Mouse (Mus musculus) thymus, adult 2 months (tissue): ENCODE results near the gene Ccdc169. TPM values are rescaled to one million over a fixed set of nuclear protein-coding genes. Genes with fewer than 3 reads are reported as not detected.

ENCODE experiments used
- DNase-seq: peaks from one replicate; pipeline ENCODE4 v3.0.0; 2021
- H3K27ac ChIP-seq: fragments of 200-500 bp; 2 replicates; pipeline ENCODE4 v1.5.1; 2012; ENCODE audit warnings: low read length, control low read depth; ENCODE audit not compliant: control insufficient read depth, insufficient read depth
- H3K27me3 ChIP-seq: fragments of 200-500 bp; 2 replicates; pipeline ENCODE4 v1.6.1; 2012; ENCODE audit warnings: mild to moderate bottlenecking, low read length, moderate library complexity, mixed read lengths; ENCODE audit not compliant: control insufficient read depth, insufficient read depth
- H3K36me3 ChIP-seq: fragments of 200-500 bp; 2 replicates; pipeline ENCODE4 v1.6.1; 2012; ENCODE audit warnings: mild to moderate bottlenecking, low read length, moderate library complexity; ENCODE audit not compliant: control insufficient read depth, insufficient read depth
- H3K4me1 ChIP-seq: fragments of 200-500 bp; replicated peaks from 2 replicates; pipeline ENCODE4 v1.6.1; 2012; ENCODE audit warnings: low read length; ENCODE audit not compliant: control insufficient read depth, insufficient read depth
- H3K4me3 ChIP-seq: fragments of 200-500 bp; 2 replicates; pipeline ENCODE4 v1.5.1; 2012; ENCODE audit warnings: mild to moderate bottlenecking, low read length, control low read depth, moderate library complexity; ENCODE audit not compliant: control insufficient read depth, insufficient read depth
- CTCF ChIP-seq: fragments of 200-500 bp; IDR thresholded peaks from 2 replicates; pipeline ENCODE4 v1.5.1; 2012; ENCODE audit warnings: mild to moderate bottlenecking, control low read depth, low read length, moderate library complexity, borderline replicate concordance; ENCODE audit not compliant: control insufficient read depth, poor library complexity, insufficient read depth; ENCODE audit errors: extremely low read depth
- POLR2A ChIP-seq: fragments of 200-500 bp; IDR thresholded peaks from 2 replicates; pipeline ENCODE4 v1.6.1; 2012; ENCODE audit warnings: mild to moderate bottlenecking, low read length, control low read depth, moderate library complexity; ENCODE audit not compliant: control insufficient read depth, poor library complexity, insufficient read depth; ENCODE audit errors: extremely low read depth
- WGBS: fragments of 180-500 bp; shearing (Covaris S2); methylation state at CpG from one replicate; pipeline ENCODE4 v1.1.7; 2018; 5-methylcytosine and 5-hydroxymethylcytosine counted together
- polyA plus RNA-seq: library from polyadenylated mRNA; depleted of rRNA; stranded (reverse); fragments of >200 nt; gene quantifications from 2 replicates; pipeline ENCODE4 v1.2.3, GENCODE M21; 2012

Ccdc169 gene
- polyA plus RNA-seq, 1 experiment = not detected

GRCm38 (mm10) chr3:55154163-55154562, 17.0 kb downstream of the Ccdc169 start:
- no peak overlapping the region for H3K4me3 ChIP-seq
- H3K36me3 ChIP-seq = no peaks in the 10 kb centered on the region
- DNase-seq = no peak
- WGBS = 89% methylated on average over 7 of the region's 7 CpGs
- no peaks in the 10 kb centered on the region for H3K27me3 ChIP-seq
- H3K27ac ChIP-seq = no peak overlapping the region
- no peaks in the 10 kb centered on the region for H3K4me1 ChIP-seq
- TF ChIP-seq POLR2A (no peak), CTCF (no peak)

- TF ChIP-seq POLR2A = no peak
- no peak for TF ChIP-seq CTCF
- WGBS = 81% methylated on average over 5 of the region's 5 CpGs
Measured at GRCm38 (mm10) chr3:55157413-55157812, 20.3 kb downstream of the Ccdc169 start.

GRCm38 (mm10) chr3:55161144-55161543, 24.0 kb downstream of the Ccdc169 start:
- no peak overlapping the region for H3K27ac ChIP-seq

More at GRCm38 (mm10) chr3:55157413-55157812, 20.3 kb downstream of the Ccdc169 start:
- no peaks in the 10 kb centered on the region for H3K4me1 ChIP-seq
- no peak for DNase-seq
- H3K27me3 ChIP-seq = no peaks in the 10 kb centered on the region
- H3K36me3 ChIP-seq = no peaks in the 10 kb centered on the region
- H3K4me3 ChIP-seq = no peak overlapping the region
- no peak overlapping the region for H3K27ac ChIP-seq

GRCm38 (mm10) chr3:55163510-55163909, 26.4 kb downstream of the Ccdc169 start:
- Histone ChIP-seq H3K27ac (no peak overlapping the region), H3K4me3 (no peak overlapping the region), H3K27me3 (no peaks in the 10 kb centered on the region), H3K4me1 (no peaks in the 10 kb centered on the region), H3K36me3 (no peaks in the 10 kb centered on the region)
- 80% methylated on average over 4 of the region's 4 CpGs for WGBS
- no peak for TF ChIP-seq CTCF
- no peak for TF ChIP-seq POLR2A
- no peak for DNase-seq

More at GRCm38 (mm10) chr3:55161144-55161543, 24.0 kb downstream of the Ccdc169 start:
- no peaks in the 10 kb centered on the region for H3K4me1 ChIP-seq
- H3K4me3 ChIP-seq = no peak overlapping the region
- WGBS = 78% methylated on average over 7 of the region's 7 CpGs
- no peaks in the 10 kb centered on the region for H3K27me3 ChIP-seq
- DNase-seq = no peak
- TF ChIP-seq POLR2A = no peak
- TF ChIP-seq CTCF = no peak
- no peaks in the 10 kb centered on the region for H3K36me3 ChIP-seq

GRCm38 (mm10) chr3:55172478-55172877, 35.3 kb downstream of the Ccdc169 start:
- Histone ChIP-seq H3K27me3 (no peaks in the 10 kb centered on the region), H3K4me3 (no peak overlapping the region), H3K36me3 (no peaks in the 10 kb centered on the region), H3K27ac (no peak overlapping the region), H3K4me1 (no peaks in the 10 kb centered on the region)
- no peak for TF ChIP-seq CTCF
- TF ChIP-seq POLR2A = no peak
- no peak for DNase-seq
- WGBS = 86% methylated on average over 3 of the region's 3 CpGs

- no peak for DNase-seq
- Histone ChIP-seq H3K4me1 (no peaks in the 10 kb centered on the region), H3K4me3 (no peak overlapping the region), H3K27me3 (no peaks in the 10 kb centered on the region), H3K27ac (no peak overlapping the region), H3K36me3 (no peaks in the 10 kb centered on the region)
- TF ChIP-seq CTCF (no peak), POLR2A (no peak)
- WGBS = 86% methylated on average over 6 of the region's 6 CpGs
Measured at GRCm38 (mm10) chr3:55177271-55177670, 40.1 kb downstream of the Ccdc169 start.

- H3K36me3 ChIP-seq = no peaks in the 10 kb centered on the region
- DNase-seq = no peak
- no peaks in the 10 kb centered on the region for H3K4me1 ChIP-seq
- 96% methylated on average over 22 of the region's 22 CpGs for WGBS
- no peak within 1 kb of the TSS for H3K27ac ChIP-seq
- H3K4me3 ChIP-seq = no peak within 1 kb of the TSS
- TF ChIP-seq CTCF = no peak
- TF ChIP-seq POLR2A = no peak
- H3K27me3 ChIP-seq = no peaks in the 10 kb centered on the region
Measured at GRCm38 (mm10) chr3:55181766-55182165, 44.6 kb downstream of the Ccdc169 start, which contains the start of gene Sohlh2. Gene Sohlh2 (plus strand): TSS chr3:55182028.
